Mouse (Mus musculus) layer of hippocampus, postnatal 14 days (tissue): ENCODE measurements around the gene Gltp. TPM values are rescaled to one million over a fixed set of nuclear protein-coding genes. Genes with fewer than 3 reads are reported as not detected.

ENCODE experiments used
- DNase-seq, 2 experiments: peaks; one replicate each; pipeline ENCODE4 v3.0.0; 2021 to 2022; ENCODE audit warnings: low spot score in 2 of 2, mixed read lengths in 1 of 2
- total RNA-seq, 2 experiments: library from RNA; stranded (reverse); gene quantifications; 2 replicates each; pipeline ENCODE4 v1.2.3; 2021

Gltp gene
- total RNA-seq, 2 experiments from 2014 or later = 49.7 to 55.7 TPM

DNA sequence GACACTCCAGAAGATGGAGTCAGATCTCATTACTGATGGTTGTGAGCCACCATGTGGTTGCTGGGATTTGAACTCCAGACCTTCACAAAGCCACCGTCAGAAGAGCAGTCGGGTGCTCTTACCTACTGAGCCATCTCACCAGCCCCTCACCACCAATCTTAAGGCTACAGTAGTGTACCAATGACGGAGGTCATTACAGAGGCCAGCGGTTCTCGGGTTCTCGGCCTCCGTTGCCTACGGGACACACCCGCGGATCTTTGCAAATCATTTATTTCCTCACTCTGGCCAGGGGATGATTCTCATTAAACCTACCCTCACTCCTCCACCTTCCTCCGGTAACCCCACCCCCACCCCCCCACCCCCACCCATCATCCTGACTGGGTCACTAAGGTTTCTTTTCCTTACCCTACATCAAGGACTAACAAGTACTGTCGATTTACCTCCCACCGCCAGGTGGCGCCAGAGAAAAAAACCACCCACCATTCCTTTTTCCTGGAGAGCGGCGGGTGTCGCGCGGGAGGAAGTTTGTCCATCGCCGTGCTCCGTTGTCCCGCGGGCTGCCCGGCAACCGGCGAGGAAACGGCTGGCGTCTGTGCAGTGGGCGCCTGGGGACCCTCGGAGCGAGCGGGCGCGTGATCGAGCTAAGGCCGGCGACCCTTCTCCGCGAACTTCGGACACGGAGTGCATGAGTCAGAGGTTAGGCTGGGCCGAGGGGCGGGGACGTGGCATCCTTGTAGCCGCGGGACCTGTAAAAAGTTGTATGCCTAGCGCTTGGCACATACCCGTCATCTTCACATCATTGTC, 16.7 kb upstream of the Gltp start, which contains the start of gene Tchp:
Gene Tchp, plus strand, starts transcription at position 496 of the 804 bp plus-strand sequence.
- peak; percentile 93 to 95 for DNase-seq

GRCm38 (mm10) chr5:114702403-114703392, 11.9 kb upstream of the Gltp start:
- no peak for DNase-seq

- no peak for DNase-seq
Measured at GRCm38 (mm10) chr5:114699015-114699414, 8.2 kb upstream of the Gltp start.

DNA sequence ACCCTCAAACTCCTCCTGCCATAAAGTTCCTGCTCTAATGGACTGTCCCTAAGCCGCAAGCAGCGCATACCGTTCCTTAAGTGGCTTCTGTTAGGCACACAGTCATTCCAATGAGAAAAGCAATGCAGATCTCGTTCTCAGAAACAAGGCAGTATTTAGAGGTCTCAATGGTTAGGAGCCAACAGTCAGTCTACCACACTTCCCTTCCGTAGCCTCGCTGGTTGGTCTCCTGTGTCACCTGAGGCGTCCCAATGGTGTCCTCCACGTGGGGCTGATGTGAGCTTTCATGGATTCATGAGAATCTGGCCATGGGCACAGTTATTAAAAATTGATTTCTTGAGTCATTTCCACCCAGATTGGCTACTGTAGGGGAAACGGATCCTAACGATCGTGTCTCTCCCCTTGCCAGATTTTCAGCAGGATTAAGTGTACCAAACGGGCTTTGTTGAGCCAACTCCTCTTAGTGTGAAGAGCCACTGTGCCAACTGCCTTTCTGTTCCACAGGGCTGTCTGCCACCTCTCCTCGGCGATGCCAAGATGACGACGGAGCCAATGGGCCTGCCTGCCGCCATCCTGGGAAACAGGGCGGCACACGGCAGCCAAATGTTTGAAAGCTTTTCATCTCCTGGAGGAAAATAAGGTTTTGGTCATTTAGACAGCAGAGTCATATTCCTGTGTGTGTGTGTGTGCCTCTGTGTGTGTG, 7.4 kb upstream of the Gltp start:
- DNase-seq = peak; percentile 87 to 96

DNA sequence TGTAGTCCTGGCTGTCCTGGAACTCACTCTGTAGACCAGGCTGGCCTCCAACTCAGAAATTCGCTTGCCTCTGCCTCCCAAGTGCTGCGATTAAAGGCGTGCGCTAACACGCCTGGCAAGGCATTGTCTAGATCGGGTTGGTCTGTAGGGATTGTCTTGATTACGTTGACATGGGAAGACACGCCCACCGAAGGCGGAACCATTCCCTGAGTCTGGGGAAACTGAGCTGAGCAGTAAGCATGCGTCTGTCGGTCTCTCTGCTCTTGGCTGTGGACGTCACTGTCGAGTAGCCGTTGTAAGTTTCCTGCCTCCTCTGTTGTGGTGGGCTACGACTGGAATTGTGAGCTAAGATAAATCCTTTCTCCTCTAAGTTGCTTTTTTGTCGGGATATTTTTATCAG, 6.2 kb upstream of the Gltp start:
- DNase-seq = no peak

DNA sequence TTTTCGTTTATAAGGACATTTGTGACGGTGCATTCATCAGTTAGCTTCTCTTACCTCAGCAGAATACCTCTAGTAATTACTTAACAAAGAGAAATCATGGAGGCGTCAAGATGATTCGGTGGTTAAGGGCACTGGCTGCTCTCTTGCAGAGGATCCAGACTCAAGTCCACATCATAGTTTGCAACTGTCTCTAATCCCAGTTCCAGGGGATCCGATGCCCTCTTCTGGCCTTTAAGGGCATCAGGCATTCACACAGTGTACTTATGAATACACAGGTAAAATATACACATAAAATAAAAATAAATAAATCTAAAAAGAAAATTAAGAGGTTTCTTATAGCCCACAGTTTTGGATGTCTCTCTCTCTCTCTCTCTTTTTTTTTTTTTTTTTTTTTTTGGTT, 5.0 kb upstream of the Gltp start:
- DNase-seq = no peak

- no peak for DNase-seq
Measured at GRCm38 (mm10) chr5:114689700-114690366, 951 bp downstream of the Gltp start.

GRCm38 (mm10) chr5:114688703-114689102, 2.1 kb downstream of the Gltp start:
- peak in 1 of 2 experiments; percentile 62 for DNase-seq

- no peak for DNase-seq
Measured at GRCm38 (mm10) chr5:114687901-114688300, 2.9 kb downstream of the Gltp start.

GRCm38 (mm10) chr5:114686726-114687210, 4.0 kb downstream of the Gltp start:
- DNase-seq = no peak

DNA sequence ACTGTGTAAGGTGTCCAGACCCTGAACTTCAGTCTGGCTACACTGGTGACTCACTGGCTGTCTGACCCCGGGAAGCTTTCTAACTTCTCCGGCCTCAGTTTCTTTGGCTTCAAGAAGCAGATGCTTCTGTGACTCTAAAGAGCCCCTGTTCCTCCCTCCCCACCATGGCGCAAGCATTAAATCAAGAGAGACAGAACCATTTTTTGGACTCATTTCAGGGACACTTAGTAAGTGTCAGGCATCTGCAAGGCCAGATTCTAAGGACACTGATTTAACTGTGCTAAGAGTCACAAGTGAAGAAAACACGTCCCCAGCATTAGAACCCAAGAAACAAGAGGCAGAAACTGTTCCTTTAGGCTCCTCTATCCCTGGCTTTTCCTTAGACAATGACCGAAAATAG, 4.8 kb downstream of the Gltp start:
- no peak for DNase-seq

GRCm38 (mm10) chr5:114681717-114682116, 9.1 kb downstream of the Gltp start:
- DNase-seq = no peak

GRCm38 (mm10) chr5:114680676-114681285, 10.0 kb downstream of the Gltp start:
- DNase-seq = no peak

GRCm38 (mm10) chr5:114679841-114680591, 10.8 kb downstream of the Gltp start:
- no peak for DNase-seq

- no peak for DNase-seq
Measured at GRCm38 (mm10) chr5:114674594-114674993, 16.2 kb downstream of the Gltp start.

DNA sequence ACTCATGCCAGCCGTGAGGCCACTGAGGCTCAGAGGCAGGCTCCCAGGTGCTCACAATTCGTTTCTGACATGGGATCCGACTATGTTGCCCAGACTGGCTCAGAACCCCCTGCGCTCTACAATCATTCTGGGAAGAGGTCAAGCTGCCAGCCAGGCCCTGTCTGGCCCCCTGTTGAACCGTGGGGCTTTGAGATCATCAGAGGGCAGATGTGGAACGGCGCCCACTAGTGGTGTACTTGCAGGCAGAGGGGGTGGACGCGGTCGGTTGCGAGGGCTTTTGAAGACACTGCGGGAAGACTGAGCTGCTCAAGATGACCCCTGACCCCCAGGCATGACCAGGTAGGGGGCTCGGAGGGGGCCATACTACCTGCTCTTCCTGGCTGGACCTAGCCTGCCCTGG, 17.7 kb downstream of the Gltp start:
- no peak for DNase-seq

DNA sequence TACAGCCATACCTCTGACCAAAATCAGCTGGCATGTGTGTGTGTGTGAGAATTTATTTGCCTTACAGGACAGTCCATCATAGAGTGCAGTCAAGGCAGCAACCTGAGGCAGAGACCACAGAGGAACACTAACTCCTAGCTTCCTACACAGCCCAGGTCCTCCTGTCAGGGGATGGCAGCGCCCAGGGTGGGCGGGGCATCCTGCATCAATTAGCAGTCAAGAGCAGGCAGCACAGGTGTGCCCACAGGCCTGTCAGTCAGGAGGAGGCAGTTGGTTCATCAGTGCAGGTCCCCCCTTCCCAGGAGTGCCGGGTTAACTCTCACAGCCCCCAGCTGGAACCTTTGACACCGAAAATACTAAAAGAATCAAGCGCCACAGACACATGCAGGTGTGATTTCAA, 21.8 kb downstream of the Gltp start:
- DNase-seq = no peak

GRCm38 (mm10) chr5:114667228-114667856, 23.4 kb downstream of the Gltp start:
- peak; percentile 98 to 99 for DNase-seq

GRCm38 (mm10) chr5:114666659-114667058, 24.1 kb downstream of the Gltp start:
- no peak for DNase-seq
